Mouse (Mus musculus) gastrocnemius, adult 18-20 months (tissue): ENCODE data around the gene Taf4. TPM values are rescaled to one million over a fixed set of nuclear protein-coding genes. Genes with fewer than 3 reads are reported as not detected.
A peak's percentile ranks its signal among the peaks of the same experiment; 100 is the strongest.

Source experiments
- DNase-seq: peaks from one replicate; pipeline ENCODE4 v3.0.0; 2021; ENCODE audit warnings: low spot score
- total RNA-seq, 2 experiments: library from RNA; stranded (reverse); gene quantifications; 2 replicates each; pipeline ENCODE4 v1.2.3; 2021

Gene Taf4
- total RNA-seq, 2 experiments from 2014 or later: 7.7 to 8.3 TPM

DNA sequence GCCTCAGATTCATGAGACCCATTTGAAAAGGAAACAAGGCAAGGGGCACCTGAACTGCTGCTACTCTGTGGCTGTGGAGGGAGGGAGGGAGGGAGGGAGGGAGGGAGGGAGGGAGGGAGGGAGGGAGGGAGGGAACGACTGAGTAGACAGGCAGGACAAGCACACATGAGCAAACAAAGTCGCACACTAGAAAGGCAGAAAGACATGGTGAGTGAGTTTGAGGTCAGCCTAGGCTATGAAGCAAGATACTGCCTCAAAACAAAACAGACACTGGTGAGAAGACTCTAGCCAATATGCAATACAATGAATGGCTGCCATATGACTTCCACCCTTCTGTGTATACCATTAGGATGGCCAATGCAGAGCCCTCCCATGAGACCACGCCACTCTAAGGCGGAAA lies 31.4 kb downstream of the Taf4 start:
- no peak for DNase-seq

- no peak for DNase-seq
These were observed 34.8 kb downstream of the Taf4 start for GRCm38 (mm10) chr2:179941696-179942095.

- no peak for DNase-seq
These were observed 39.4 kb downstream of the Taf4 start for GRCm38 (mm10) chr2:179937091-179937490.

GRCm38 (mm10) chr2:179934165-179934564 lies 42.3 kb downstream of the Taf4 start:
- DNase-seq: no peak

DNA sequence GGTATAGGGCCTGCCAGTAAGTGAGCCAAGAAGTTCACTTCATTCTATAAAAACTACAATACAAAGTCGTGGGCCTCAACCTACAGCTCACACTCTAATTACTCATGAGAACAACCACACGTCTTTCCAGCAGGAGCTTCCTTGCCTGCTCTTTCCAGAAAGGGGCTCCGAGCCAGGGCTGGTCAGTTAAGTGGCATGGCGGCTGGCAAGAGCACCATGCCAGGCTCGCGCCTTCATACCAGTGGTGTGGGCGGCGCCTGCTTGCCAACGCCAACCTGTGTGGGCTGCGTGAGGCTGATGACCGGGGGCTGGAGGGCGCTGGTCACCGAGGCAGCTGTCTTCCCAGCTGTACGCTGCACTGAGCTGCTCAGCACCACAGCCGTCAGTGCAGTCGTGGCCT lies 44.7 kb downstream of the Taf4 start:
- DNase-seq: no peak

DNA sequence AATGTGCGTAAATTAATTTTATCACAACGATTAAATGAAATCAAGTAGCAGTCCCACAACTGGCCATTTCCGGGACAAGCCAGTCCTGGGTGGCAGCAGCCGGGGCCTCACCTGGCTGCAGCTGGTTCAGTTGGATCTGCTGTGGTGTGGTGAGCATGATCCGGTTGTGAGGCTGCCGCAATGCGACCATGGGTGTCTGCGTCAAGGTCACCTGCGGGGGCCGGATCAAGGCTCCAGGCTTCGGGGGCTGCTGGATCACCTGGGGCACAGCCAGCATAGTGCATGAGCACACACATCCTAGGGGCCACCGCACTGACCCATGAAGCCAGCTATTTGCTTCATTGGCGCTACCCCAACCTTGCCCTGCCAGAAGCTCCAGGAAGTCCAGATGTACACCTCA lies 47.3 kb downstream of the Taf4 start:
- DNase-seq: no peak

- no peak for DNase-seq
These were observed 52.4 kb downstream of the Taf4 start for GRCm38 (mm10) chr2:179924038-179924437.

- DNase-seq: no peak
These were observed 55.3 kb downstream of the Taf4 start for GRCm38 (mm10) chr2:179921021-179921653.

- peak; percentile 20 for DNase-seq
These were observed 56.4 kb downstream of the Taf4 start for GRCm38 (mm10) chr2:179920042-179920441.

DNA sequence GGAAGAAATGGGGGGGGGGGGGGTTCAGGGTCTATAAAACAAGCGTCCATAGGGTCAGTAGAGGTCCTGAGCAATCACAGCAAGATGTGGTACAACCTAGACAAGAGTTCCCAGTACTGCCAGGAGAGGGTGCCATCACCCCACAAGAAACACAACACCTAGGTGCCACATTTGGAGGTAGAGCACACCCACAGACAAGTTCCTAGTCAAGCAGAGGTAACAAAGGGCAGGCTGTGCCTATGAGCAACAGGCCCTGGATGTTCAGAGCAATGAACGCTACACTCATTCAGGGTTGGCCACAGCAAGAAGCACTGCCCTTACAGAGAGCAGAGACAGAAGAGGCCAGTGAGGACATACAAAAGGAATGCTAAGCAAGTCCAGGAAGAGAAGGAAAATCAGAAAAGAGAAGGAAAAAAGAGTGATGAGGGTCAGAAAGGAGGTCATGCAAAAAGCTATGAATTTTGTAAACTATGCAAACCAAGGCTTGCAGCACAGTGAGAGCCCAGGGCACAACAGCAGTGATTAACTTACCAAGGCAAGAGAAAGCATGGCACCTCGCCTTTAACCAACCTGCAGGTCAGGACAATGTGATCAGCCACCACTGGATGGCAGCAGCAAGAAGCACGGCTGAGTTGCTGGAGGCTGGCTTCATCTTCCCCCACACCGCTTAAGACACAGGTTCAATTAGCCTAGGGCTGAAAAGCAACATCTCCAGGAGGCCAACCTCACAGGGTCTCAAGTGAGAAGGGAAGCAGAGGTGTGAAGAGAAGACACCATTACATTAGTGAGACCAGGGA lies 59.4 kb downstream of the Taf4 start:
- DNase-seq: peak; percentile 71

GRCm38 (mm10) chr2:179914246-179914645 lies 62.2 kb downstream of the Taf4 start:
- no peak for DNase-seq

DNA sequence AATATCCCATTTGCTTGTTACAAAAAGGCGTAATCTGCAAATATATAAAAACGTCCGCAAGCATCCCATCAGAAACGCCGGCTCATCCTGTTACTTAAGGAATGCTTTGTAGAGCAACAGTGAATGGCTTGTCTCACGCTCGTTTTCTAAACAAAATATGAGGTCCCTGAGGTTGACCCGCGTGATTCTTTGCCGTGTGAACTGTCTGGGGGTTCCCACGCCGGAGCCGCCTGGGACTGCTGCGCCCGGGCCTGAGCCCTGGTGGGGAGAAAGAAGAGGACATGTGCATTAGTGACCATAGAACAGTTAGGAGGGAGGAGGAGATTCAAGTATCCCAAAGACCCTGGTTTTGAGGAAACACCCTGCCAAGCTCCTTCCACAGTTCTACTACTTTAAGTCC lies 63.1 kb downstream of the Taf4 start:
- DNase-seq: no peak

DNA sequence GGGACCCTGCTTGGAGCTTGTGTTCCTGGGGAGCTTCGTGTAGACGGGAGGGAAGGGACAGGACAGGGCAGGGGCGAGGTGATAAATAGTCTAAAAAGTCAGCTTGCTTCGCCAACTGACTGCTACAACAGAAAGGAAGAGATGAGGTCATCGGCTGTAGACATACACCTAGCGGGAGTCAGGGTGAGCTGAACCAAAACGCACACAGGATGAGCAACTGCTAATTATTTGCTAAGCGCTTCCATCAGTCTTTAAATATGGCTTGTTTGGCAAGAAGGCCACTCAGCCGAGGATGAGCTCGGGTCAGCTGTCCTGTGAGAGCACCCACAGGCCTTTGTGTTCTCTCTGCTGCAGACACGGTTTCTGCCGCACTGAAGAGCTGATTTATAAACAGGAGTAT lies 63.5 kb downstream of the Taf4 start:
- DNase-seq: no peak

- peak; percentile 27 for DNase-seq
These were observed 79.5 kb downstream of the Taf4 start for GRCm38 (mm10) chr2:179896949-179897348.

DNA sequence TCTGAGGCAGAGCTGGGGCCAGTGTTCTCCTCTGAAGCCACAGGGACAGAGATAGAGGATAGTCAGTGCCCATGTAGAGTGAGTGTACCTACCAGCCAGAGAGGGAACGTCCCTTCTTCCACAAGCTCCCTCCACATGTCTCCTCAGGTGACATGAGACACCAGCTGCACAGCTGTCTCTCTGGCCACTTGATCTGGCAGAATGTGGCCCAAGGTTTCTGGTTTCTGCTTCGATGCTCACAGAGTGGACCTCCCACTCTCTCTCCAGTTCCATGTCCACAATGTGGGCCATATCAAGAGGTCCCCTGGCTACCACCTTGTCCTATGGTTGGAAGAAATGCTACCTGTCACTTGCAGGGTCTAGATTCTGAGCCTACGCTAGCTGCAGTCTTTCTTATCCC lies 85.4 kb downstream of the Taf4 start:
- DNase-seq: peak; percentile 41

DNA sequence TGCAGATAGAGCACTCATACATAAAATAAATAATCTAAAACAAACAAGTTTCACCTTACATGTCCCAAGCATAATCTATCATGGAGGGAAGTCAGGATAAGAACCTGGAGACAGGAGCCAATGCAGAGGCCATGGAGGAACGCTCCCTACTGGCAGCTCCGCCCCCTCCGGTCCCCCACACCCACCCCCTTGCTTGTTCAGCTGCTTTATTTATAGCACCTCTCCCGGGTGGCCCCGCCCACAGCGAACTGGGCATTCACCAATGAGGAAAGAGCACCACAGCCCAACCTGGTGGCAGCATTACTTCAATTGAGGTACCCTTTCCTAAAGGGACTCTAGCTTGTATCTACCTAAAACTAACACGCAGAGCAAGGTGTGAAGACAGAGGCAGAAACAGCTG lies 91.9 kb downstream of the Taf4 start:
- no peak for DNase-seq

DNA sequence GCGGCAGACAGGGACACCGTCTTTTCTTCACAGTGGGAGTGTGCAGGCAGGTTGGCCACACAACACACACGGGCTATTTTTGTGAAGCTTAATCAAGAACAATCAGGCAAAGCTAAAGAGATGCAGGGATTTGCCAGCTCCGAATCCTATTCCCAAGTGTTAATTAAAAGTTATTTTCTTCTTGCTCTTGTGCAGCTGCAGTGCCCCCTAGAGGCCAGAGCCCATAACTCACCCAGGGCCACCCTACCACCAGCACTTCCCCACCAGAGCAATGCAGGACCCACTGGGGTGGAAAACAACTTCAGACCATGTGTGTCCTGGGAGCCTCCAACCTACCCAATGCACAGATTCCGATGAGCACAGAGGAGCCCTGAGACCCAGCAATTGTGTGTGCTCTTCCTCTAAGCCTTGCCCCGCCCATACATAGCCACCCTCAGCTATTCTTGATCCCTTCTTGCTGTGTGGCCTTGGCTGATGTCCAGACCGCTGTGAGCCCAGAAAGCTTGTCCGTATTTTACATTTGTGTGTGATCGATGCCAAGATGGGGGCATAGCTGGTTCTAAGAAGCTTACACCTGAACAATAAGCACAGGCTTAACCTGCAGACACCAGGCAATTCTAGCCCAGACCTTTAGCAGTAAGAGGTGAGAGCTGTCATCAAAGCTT lies 98.8 kb downstream of the Taf4 start:
- no peak for DNase-seq

GRCm38 (mm10) chr2:179875147-179875546 lies 101.3 kb downstream of the Taf4 start:
- DNase-seq: peak; percentile 66

DNA sequence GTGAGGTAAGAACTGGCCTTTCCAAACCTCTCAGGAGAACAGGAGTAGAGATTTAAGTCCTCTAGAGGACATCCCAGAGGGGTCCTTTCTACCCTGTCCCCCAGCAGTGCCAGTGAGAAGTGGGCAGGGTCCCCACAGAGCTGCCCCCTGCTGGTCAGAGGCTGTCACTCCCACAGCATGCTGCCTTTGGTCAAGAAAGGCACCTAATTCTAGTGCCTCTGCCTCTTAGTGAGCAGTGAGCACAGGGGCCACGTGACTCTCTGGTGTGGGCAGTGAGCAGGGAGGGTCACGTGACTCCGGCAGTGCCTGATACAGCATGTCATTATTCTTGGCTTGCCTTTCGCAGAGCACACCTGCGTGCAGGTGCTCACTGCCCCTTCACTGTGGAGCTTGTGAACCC lies 103.1 kb downstream of the Taf4 start:
- DNase-seq: no peak

GRCm38 (mm10) chr2:179872724-179873123 lies 103.7 kb downstream of the Taf4 start:
- no peak for DNase-seq

DNA sequence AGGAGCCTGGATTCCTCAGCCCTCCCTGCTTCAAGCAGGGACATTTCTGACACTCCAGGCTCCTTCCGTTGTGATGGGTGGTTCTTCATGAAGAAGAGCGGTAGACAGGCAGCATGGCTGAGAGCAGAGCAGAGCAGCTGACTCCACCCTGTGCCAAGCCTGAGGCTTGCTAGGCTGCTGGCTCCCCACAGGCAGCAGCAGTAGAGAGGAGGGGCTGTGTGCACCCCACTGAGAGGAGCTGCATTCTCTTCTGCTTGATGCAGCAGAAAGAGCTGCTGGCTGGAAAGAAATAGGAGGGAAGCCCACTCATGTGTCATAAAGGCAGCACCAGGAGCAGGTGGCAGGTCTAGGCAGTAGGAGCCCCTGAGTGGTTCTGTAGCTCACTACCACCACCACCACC lies 106.6 kb downstream of the Taf4 start:
- DNase-seq: no peak

- DNase-seq: peak; percentile 34
These were observed 108.8 kb downstream of the Taf4 start for GRCm38 (mm10) chr2:179867669-179868068.

DNA sequence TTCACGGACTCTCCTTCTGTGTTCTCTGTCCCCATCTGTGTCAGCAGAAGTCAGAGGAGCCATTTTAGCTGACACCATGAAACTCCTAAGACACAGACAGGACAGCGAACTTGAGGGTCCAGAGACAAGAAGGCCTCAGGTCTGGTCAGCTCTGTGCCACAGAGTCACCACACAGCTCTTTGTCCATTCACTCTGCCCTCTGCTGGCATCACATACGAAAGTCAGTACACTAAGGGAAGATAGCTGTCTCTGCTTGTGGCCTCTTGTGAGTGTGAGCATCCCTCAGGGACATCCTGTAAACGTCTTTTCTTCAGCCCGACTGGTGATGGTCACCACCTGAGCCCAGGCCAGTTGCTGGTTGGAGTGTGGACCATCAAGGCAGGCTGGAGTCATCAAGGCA lies 111.3 kb downstream of the Taf4 start:
- no peak for DNase-seq
